Mouse (Mus musculus) NIH3T3 (cell line): Measurements from ENCODE around the gene Epb41l1.

Source experiments
- DNase-seq: peaks from one replicate; pipeline ENCODE4 v3.0.0-alpha.2; 2012; ENCODE audit warnings: low read depth

Epb41l1 gene

GRCm38 (mm10) chr2:156538817-156539555 is 118.3 kb downstream of the Epb41l1 start:
- DNase-seq: peak; percentile 67

- DNase-seq: no peak
These were observed 120.3 kb downstream of the Epb41l1 start for GRCm38 (mm10) chr2:156540991-156541390.

DNA sequence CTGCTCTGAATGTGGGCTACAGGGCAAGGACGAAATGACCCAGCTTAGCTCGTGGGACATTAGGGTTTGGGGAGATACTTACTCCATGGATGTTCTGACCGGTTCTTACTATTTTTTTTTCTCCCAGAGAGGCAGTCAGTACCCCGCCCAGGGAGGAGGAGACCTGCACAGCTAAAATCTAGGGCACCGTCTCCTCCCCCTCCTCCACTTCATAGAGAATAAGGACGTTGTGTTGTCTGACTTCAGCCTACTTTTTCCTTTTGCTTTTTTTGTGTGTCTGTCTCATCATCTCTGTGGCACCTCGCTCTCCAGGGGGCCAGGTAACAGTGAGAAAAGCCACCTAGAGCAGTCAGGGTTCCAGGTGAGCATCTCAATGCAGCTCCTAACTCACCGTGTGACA is 121.7 kb downstream of the Epb41l1 start:
- DNase-seq: no peak

GRCm38 (mm10) chr2:156543804-156544203 is 123.1 kb downstream of the Epb41l1 start:
- no peak for DNase-seq

- DNase-seq: peak; percentile 90
These were observed 126.6 kb downstream of the Epb41l1 start, which contains the start of gene Aar2 for GRCm38 (mm10) chr2:156547123-156547891. Gene Aar2 (plus strand): TSS chr2:156547584.

DNA sequence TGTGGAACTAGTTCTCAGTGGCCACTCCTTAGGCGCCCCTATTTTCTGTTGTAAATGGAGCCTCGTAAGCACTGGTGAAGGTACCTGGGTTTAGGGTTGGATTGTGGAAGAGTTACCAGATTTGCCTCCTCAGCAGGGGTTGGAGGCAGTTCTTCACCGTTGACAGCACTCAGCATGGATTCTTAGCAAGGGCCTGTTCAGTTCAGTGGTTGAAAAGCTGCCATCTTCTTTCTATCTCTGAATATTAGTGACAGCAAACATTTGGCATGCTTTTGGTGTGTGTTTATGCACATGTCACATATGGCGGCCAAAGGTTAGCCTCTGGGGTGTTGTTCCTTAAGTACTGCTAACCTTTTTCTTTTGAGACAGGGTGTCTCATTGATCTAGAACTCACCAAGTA is 131.7 kb downstream of the Epb41l1 start:
- DNase-seq: no peak

GRCm38 (mm10) chr2:156561808-156562207 is 141.1 kb downstream of the Epb41l1 start:
- DNase-seq: no peak

- DNase-seq: no peak
These were observed 142.8 kb downstream of the Epb41l1 start for GRCm38 (mm10) chr2:156563557-156563956.

- DNase-seq: no peak
These were observed 145.8 kb downstream of the Epb41l1 start for GRCm38 (mm10) chr2:156566512-156566911.

DNA sequence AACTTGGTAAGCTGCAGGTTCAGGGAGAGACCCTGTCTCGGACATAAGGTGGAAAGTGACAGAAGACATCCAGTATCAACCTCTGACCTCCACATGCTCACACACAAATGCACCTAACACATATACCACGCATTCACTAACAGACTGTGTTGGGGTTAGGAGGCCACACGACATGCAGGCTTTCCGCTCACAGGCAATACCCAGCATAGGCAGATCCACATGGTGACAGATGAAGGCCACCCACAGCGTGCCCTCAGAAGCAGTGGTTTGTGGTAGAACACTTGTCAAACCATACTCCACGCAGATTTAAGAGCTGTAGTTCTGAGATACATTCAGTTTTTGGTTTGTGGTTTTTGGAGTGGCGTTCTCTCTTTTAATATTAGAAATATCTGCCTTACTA is 147.9 kb downstream of the Epb41l1 start:
- no peak for DNase-seq

DNA sequence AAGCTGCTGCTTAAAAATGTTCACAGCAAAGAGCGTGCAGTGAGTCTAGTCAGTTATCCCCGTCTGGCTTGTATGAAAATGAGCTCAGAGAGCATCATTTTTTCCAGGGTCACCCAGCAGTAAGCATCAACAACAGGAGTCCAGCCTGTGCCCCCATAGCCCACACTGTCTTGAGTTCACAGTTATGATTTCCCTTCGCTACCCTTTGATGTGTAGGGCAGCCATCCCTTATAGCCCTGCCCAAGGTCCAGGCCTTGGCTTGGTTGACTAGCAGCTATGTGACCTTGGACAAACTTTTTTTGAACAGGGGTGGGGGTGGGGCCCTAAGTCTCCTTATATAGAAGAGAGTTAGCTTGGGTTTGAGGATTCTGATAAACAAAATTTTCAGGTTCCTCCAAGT is 148.6 kb downstream of the Epb41l1 start:
- DNase-seq: no peak

- DNase-seq: no peak
These were observed 150.8 kb downstream of the Epb41l1 start for GRCm38 (mm10) chr2:156571521-156571920.

- DNase-seq: no peak
These were observed 156.3 kb downstream of the Epb41l1 start for GRCm38 (mm10) chr2:156576850-156577587.

DNA sequence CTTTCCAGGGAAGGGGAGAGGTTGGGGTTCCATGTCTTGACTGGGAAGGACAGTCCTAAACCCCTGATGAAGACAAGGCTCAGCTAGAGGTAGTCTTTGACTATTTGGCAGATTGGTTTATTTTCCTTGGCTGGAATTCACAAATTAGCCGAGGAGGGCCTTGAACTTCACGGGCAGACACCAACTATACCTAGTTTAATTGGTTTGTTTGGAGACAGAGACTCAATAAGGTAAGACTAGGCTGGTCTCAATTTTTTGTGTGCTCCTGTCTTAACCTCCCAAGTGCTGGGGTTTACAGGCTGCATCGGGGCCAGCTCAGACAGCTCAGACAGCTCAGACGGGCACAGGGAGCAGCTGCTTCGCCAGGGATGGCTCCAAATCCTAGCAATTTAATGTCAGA is 159.8 kb downstream of the Epb41l1 start:
- DNase-seq: no peak

GRCm38 (mm10) chr2:156581244-156581643 is 160.5 kb downstream of the Epb41l1 start:
- DNase-seq: no peak

GRCm38 (mm10) chr2:156582887-156583286 is 162.2 kb downstream of the Epb41l1 start:
- no peak for DNase-seq

DNA sequence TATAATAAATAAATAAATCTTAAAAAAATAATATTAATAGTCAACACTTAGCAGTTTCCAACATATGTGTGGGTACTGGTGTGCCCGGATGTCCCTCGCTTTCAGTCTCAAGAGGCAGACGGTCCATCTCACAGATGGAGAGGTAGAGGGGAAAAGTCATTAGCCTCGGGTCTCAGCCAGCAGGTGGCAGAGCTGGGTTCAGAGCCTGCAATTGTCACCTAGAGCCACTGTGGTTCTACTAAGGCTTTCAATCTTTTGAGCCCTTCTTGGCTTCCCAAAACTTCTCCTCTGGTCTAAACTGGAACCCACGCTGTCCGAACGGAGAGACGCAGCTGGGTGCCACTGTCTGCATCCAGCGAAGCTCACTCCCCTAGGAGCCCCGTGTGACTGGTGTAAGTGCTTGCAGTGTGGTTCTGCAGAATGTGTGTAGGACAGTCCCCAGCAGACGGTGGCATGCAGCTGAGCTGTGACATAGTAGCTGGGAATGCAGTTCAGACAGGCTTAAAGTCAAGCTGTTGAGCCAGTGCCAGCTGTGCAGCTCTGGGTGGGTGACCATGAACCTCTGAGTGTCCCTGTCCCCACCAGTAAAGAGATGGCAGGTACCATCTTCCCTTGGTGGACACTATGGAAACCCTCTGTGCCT is 163.6 kb downstream of the Epb41l1 start:
- no peak for DNase-seq

- no peak for DNase-seq
These were observed 164.2 kb downstream of the Epb41l1 start for GRCm38 (mm10) chr2:156584797-156585471.

DNA sequence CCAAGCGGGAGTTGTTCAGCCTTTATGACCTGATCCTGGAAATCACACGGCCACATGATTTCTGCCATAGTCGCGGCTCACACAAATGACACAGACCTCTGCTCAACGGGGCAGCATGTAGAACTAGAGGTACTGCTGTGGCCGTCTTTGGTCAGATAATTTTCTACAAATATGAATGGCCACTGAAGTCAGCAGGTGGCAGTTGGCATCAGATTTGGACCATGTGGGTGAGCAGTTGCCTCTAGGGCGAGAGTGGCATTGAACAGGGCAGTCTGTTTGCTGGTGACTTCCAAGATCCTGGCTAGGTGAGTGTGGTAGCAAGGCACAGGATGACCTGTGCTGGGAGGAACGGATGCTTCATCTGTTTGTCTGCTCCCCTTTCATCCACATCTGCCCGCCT is 168.8 kb downstream of the Epb41l1 start:
- DNase-seq: no peak
